Mouse (Mus musculus) MEL (cell line): ENCODE results near the gene Pcbp3. TPM values are rescaled to one million over a fixed set of nuclear protein-coding genes. Genes with fewer than 3 reads are reported as not detected.

ENCODE experiments used
- DNase-seq: peaks from one replicate; pipeline ENCODE4 v3.0.0; 2011; ENCODE audit warnings: low read depth, low spot score
- H3K27ac ChIP-seq: 2 replicates; pipeline ENCODE4 v1.5.1; 2012; ENCODE audit warnings: low read depth, mild to moderate bottlenecking, control low read depth, low read length, moderate library complexity; ENCODE audit not compliant: control insufficient read depth
- H3K27me3 ChIP-seq, 2 experiments: fragments of 150-350 bp in 1 of 2; sonication (generic) in 1 of 2; 2 replicates each; pipeline ENCODE4 v1.6.1; 2012; ENCODE audit warnings: low read length in 2 of 2, mild to moderate bottlenecking in 2 of 2, improper control_type of control experiment in 1 of 2, moderate library complexity in 1 of 2; ENCODE audit not compliant: insufficient read depth in 2 of 2, control insufficient read depth in 1 of 2
- H3K36me3 ChIP-seq, 2 experiments: 2 replicates each; pipeline ENCODE4 v1.6.1; 2012 to 2014; ENCODE audit warnings: low read length in 2 of 2, improper control_type of control experiment in 1 of 2, inconsistent platforms in 1 of 2, mild to moderate bottlenecking in 1 of 2; ENCODE audit not compliant: insufficient read depth in 2 of 2, control insufficient read depth in 1 of 2
- H3K4me1 ChIP-seq, 2 experiments: fragments of 150-350 bp in 1 of 2; sonication (generic) in 1 of 2; 2 replicates each; pipeline ENCODE4 v1.6.1; 2012; ENCODE audit warnings: low read length in 2 of 2, improper control_type of control experiment in 1 of 2, mild to moderate bottlenecking in 1 of 2; ENCODE audit not compliant: insufficient read depth in 2 of 2, control insufficient read depth in 1 of 2
- H3K4me3 ChIP-seq, 2 experiments: fragments of 150-350 bp in 1 of 2; sonication (generic) in 1 of 2; 2 replicates each; pipeline ENCODE4 v1.5.1; 2012; ENCODE audit warnings: low read depth in 2 of 2, low read length in 2 of 2, mild to moderate bottlenecking in 2 of 2, moderate library complexity in 2 of 2, control low read depth in 1 of 2, improper control_type of control experiment in 1 of 2; ENCODE audit not compliant: control insufficient read depth in 1 of 2, insufficient read depth in 1 of 2
- H3K79me2 ChIP-seq: 2 replicates; pipeline ENCODE4 v1.6.1; 2012; ENCODE audit warnings: mild to moderate bottlenecking, low read length, moderate library complexity; ENCODE audit not compliant: control insufficient read depth, poor library complexity, insufficient read depth
- H3K9ac ChIP-seq: 2 replicates; pipeline ENCODE4 v1.6.1; 2012; ENCODE audit warnings: low read depth, mild to moderate bottlenecking, control low read depth, low read length, moderate library complexity; ENCODE audit not compliant: control insufficient read depth, poor library complexity, severe bottlenecking
- H3K9me3 ChIP-seq: fragments of 150-350 bp; sonication (generic); replicated peaks from 2 replicates; pipeline ENCODE4 v1.6.1; 2012; ENCODE audit warnings: mild to moderate bottlenecking, low read length, improper control_type of control experiment, moderate library complexity; ENCODE audit not compliant: insufficient read depth
- BHLHE40 ChIP-seq: IDR thresholded peaks from 2 replicates; pipeline ENCODE4 v1.6.1; 2012; ENCODE audit warnings: low read depth, mild to moderate bottlenecking, inconsistent platforms, low read length, improper control_type of control experiment, borderline replicate concordance
- CTCF ChIP-seq, 3 experiments: IDR thresholded peaks in 2 of 3; conservative IDR thresholded peaks in 1 of 3; 2 replicates each; pipeline ENCODE4 v1.5.1; 2011 to 2012; ENCODE audit warnings: low read length in 3 of 3, low read depth in 2 of 3, mild to moderate bottlenecking in 2 of 3, improper control_type of control experiment in 1 of 3, inconsistent platforms in 1 of 3, mixed read lengths in 1 of 3, moderate library complexity in 1 of 3; ENCODE audit not compliant: control insufficient read depth in 1 of 3, insufficient read depth in 1 of 3, poor library complexity in 1 of 3, severe bottlenecking in 1 of 3
- E2F4 ChIP-seq: IDR thresholded peaks from 2 replicates; pipeline ENCODE4 v1.6.1; 2011; ENCODE audit warnings: low read depth, low read length, improper control_type of control experiment, borderline replicate concordance
- ETS1 ChIP-seq: IDR thresholded peaks from 2 replicates; pipeline ENCODE4 v1.6.1; 2012; ENCODE audit warnings: low read depth, mild to moderate bottlenecking, inconsistent platforms, low read length, improper control_type of control experiment, moderate library complexity
- GABPA ChIP-seq: IDR thresholded peaks from 2 replicates; pipeline ENCODE4 v1.6.1; 2012; ENCODE audit warnings: low read depth, mild to moderate bottlenecking, inconsistent platforms, low read length, improper control_type of control experiment, moderate library complexity
- GATA1 ChIP-seq: IDR thresholded peaks from 2 replicates; pipeline ENCODE4 v1.6.1; 2011; ENCODE audit warnings: low read depth, low read length, improper control_type of control experiment
- HCFC1 ChIP-seq: IDR thresholded peaks from 2 replicates; pipeline ENCODE4 v1.6.1; 2012; ENCODE audit warnings: low read depth, mild to moderate bottlenecking, inconsistent platforms, low read length, improper control_type of control experiment, moderate library complexity
- KAT2A ChIP-seq: conservative IDR thresholded peaks from 2 replicates; pipeline ENCODE4 v1.6.1; 2012; ENCODE audit warnings: low read depth, low read length, improper control_type of control experiment, inconsistent platforms
- MAFK ChIP-seq: IDR thresholded peaks from 2 replicates; pipeline ENCODE4 v1.6.1; 2011; ENCODE audit warnings: low read depth, mild to moderate bottlenecking, low read length, improper control_type of control experiment, borderline replicate concordance
- MAZ ChIP-seq: IDR thresholded peaks from 2 replicates; pipeline ENCODE4 v1.6.1; 2012; ENCODE audit warnings: low read depth, mild to moderate bottlenecking, inconsistent platforms, low read length, improper control_type of control experiment
- MXI1 ChIP-seq: IDR thresholded peaks from 2 replicates; pipeline ENCODE4 v1.6.1; 2011; ENCODE audit warnings: mild to moderate bottlenecking, low read depth, low read length, improper control_type of control experiment
- MYB ChIP-seq: IDR thresholded peaks from 2 replicates; pipeline ENCODE4 v1.6.1; 2011; ENCODE audit warnings: mild to moderate bottlenecking, low read depth, low read length, improper control_type of control experiment
- NRF1 ChIP-seq: IDR thresholded peaks from 2 replicates; pipeline ENCODE4 v1.6.1; 2014; ENCODE audit warnings: low read depth, mild to moderate bottlenecking, inconsistent platforms, low read length, improper control_type of control experiment, moderate library complexity; ENCODE audit not compliant: poor library complexity, insufficient read depth, severe bottlenecking
- POLR2A ChIP-seq, 2 experiments: IDR thresholded peaks; 2 replicates each; pipeline ENCODE4 v1.6.1; 2011 to 2012; ENCODE audit warnings: low read length in 2 of 2, mild to moderate bottlenecking in 2 of 2, control low read depth in 1 of 2, improper control_type of control experiment in 1 of 2, low read depth in 1 of 2, moderate library complexity in 1 of 2; ENCODE audit not compliant: control insufficient read depth in 1 of 2, insufficient read depth in 1 of 2, poor library complexity in 1 of 2
- POLR2AphosphoS2 ChIP-seq: IDR thresholded peaks from 2 replicates; pipeline ENCODE4 v1.6.1; 2011; ENCODE audit warnings: low read length, improper control_type of control experiment
- RCOR1 ChIP-seq: IDR thresholded peaks from 2 replicates; pipeline ENCODE4 v1.6.1; 2012; ENCODE audit warnings: low read depth, mild to moderate bottlenecking, inconsistent platforms, low read length, improper control_type of control experiment
- SIN3A ChIP-seq: IDR thresholded peaks from 2 replicates; pipeline ENCODE4 v1.6.1; 2012; ENCODE audit warnings: low read length, improper control_type of control experiment, inconsistent platforms
- UBTF ChIP-seq: IDR thresholded peaks from 2 replicates; pipeline ENCODE4 v1.6.1; 2012; ENCODE audit warnings: low read depth, mild to moderate bottlenecking, inconsistent platforms, low read length, improper control_type of control experiment, moderate library complexity, borderline replicate concordance; ENCODE audit not compliant: insufficient read depth
- USF1 ChIP-seq: IDR thresholded peaks from 2 replicates; pipeline ENCODE4 v1.6.1; 2014; ENCODE audit warnings: low read depth, mild to moderate bottlenecking, inconsistent platforms, low read length, improper control_type of control experiment, moderate library complexity
- USF2 ChIP-seq, 2 experiments: IDR thresholded peaks; 2 replicates each; pipeline ENCODE4 v1.6.1; 2011 to 2012; ENCODE audit warnings: improper control_type of control experiment in 2 of 2, low read length in 2 of 2, borderline replicate concordance in 1 of 2, inconsistent platforms in 1 of 2, low read depth in 1 of 2, mild to moderate bottlenecking in 1 of 2; ENCODE audit not compliant: insufficient read depth in 1 of 2
- ZKSCAN1 ChIP-seq: IDR thresholded peaks from 2 replicates; pipeline ENCODE4 v1.6.1; 2012; ENCODE audit warnings: low read depth, mild to moderate bottlenecking, inconsistent platforms, low read length, improper control_type of control experiment, moderate library complexity
- ZMIZ1 ChIP-seq: IDR thresholded peaks from 2 replicates; pipeline ENCODE4 v1.6.1; 2012; ENCODE audit warnings: low read depth, mild to moderate bottlenecking, inconsistent platforms, low read length, improper control_type of control experiment, moderate library complexity
- polyA plus RNA-seq, 2 experiments: library from polyadenylated mRNA; stranded (reverse) in 1 of 2; unstranded in 1 of 2; fragments of >175 nt in 1 of 2; fragments of >200 nt in 1 of 2; gene quantifications; 2 replicates each; pipeline versions ENCODE4 v1.2.1 to v1.2.4; 2012; ENCODE audit warnings: low replicate concordance in 2 of 2, low read depth in 1 of 2; ENCODE audit not compliant: insufficient read length in 2 of 2, insufficient read depth in 1 of 2, missing spikeins in 1 of 2
- total RNA-seq: library from RNA; depleted of rRNA; stranded (reverse); fragments of 300-350 nt; gene quantifications from 2 replicates; pipeline ENCODE4 v1.2.3, GENCODE M21; 2012

Pcbp3 gene
- total and polyA plus RNA-seq, 3 experiments, result 1.1 to 3.3 TPM; not detected in 1

GRCm38 (mm10) chr10:76722751-76723450, 238.8 kb downstream of the Pcbp3 start:
- Histone ChIP-seq H3K9me3 (no peaks in the 10 kb centered on the region), H3K4me3 (no peak overlapping the region), H3K9ac (no peak overlapping the region), H3K79me2 (no peaks in the 10 kb centered on the region), H3K36me3 (no peaks in the 10 kb centered on the region), H3K27ac (no peak overlapping the region), H3K4me1 (no peaks in the 10 kb centered on the region), H3K27me3 (no peaks in the 10 kb centered on the region)
- TF ChIP-seq UBTF, result no peak
- no peak for TF ChIP-seq ETS1
- TF ChIP-seq KAT2A, result no peak
- DNase-seq, result no peak

GRCm38 (mm10) chr10:76721746-76722145, 239.9 kb downstream of the Pcbp3 start:
- H3K9me3 ChIP-seq, result no peaks in the 10 kb centered on the region
- no peak overlapping the region for H3K9ac ChIP-seq
- H3K4me1 ChIP-seq, result no peaks in the 10 kb centered on the region
- TF ChIP-seq POLR2AphosphoS2, result no peak
- TF ChIP-seq MAFK, result no peak
- no peak for TF ChIP-seq ZMIZ1
- TF ChIP-seq HCFC1, result no peak
- no peak for TF ChIP-seq CTCF (IDR thresholded peaks at IDR 0.05 in 2 of 3, conservative IDR thresholded peaks at IDR 0.05 in 1 of 3; ENCODE audit: control insufficient read depth in 1 of 3, insufficient read depth in 1 of 3, low read depth in 2 of 3, low read length in 3 of 3, poor library complexity in 1 of 3, severe bottlenecking in 1 of 3)
- TF ChIP-seq MYB, result no peak
- TF ChIP-seq POLR2A (IDR thresholded peaks at IDR 0.05; ENCODE audit: control insufficient read depth in 1 of 2, insufficient read depth in 1 of 2, low read depth in 1 of 2, low read length in 2 of 2, poor library complexity in 1 of 2), result no peak
- TF ChIP-seq SIN3A, result no peak
- no peak for TF ChIP-seq MAZ
- no peak for TF ChIP-seq USF2 (IDR thresholded peaks at IDR 0.05; ENCODE audit: borderline replicate concordance in 1 of 2, insufficient read depth in 1 of 2, low read depth in 1 of 2, low read length in 2 of 2)
- TF ChIP-seq NRF1, result no peak
- no peak for TF ChIP-seq ETS1
- no peak for TF ChIP-seq E2F4
- no peak for TF ChIP-seq RCOR1
- TF ChIP-seq GATA1, result no peak
- no peak for TF ChIP-seq USF1
- no peak for TF ChIP-seq ZKSCAN1
- TF ChIP-seq BHLHE40, result no peak
- no peak for TF ChIP-seq GABPA
- TF ChIP-seq MXI1, result no peak
- H3K4me3 ChIP-seq, result no peak overlapping the region
- no peak overlapping the region for H3K27ac ChIP-seq
- no peaks in the 10 kb centered on the region for H3K79me2 ChIP-seq
- H3K36me3 ChIP-seq, result no peaks in the 10 kb centered on the region
- no peaks in the 10 kb centered on the region for H3K27me3 ChIP-seq
- no peak for DNase-seq
